Mouse (Mus musculus): ENCODE measurements around the gene Rap1a.

DNA sequence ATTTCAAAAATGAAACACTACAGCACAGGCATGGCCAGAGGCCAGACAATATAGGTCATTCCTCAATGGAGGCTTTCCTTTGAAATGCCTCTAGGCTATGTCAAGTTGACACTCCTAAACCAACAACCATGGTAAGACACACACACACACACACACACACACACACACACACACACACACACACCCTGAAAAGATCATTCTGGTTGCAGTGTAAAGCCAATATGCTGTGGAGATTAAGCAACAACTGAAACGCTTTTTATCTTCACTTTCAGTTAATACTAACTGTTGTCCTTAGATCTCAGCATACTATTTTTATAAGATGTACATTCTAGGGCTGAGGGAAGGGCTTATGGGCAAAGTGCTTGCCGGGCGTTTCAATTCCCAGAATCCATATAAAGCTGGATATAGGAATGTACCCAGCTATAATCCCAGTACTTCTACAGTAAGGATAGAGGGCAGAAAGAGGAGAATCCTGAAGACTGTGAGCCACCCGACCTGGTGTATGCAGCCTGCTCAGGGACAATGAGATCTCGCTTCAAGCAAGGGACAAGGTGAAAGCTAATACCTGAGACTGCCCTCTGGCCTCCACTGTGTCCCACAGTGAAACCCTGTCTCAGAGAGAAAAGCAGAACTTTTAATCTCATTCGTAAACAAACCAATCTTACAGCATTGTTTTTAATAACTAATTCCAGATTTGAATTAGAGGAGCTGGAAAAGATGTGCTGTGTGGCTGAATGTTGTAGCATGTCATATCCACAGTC lies 43.6 kb downstream of the Rap1a start:
- TF ChIP-seq CTCF (IDR thresholded peaks at IDR 0.05; ENCODE audit: borderline replicate concordance, insufficient read depth, low read length) (no peak), POLR2A (IDR thresholded peaks at IDR 0.05; ENCODE audit: low read depth, low read length) (no peak)

Measured in embryonic fibroblast, embryonic 13.5 days (primary cell).